Mouse (Mus musculus): ENCODE data around the gene Glrx3. TPM values are rescaled to one million over a fixed set of nuclear protein-coding genes. Genes with fewer than 3 reads are reported as not detected.
A peak's percentile ranks its signal among the peaks of the same experiment; 100 is the strongest.
"Not testable (repeated sequence)": the region's sequence is repeated elsewhere in the genome, so short reads cannot be mapped to it uniquely, and the experiment has no call there.

Gene Glrx3
- polyA plus RNA-seq, 1 experiment from 2014 or later: 69.2 TPM

DNA sequence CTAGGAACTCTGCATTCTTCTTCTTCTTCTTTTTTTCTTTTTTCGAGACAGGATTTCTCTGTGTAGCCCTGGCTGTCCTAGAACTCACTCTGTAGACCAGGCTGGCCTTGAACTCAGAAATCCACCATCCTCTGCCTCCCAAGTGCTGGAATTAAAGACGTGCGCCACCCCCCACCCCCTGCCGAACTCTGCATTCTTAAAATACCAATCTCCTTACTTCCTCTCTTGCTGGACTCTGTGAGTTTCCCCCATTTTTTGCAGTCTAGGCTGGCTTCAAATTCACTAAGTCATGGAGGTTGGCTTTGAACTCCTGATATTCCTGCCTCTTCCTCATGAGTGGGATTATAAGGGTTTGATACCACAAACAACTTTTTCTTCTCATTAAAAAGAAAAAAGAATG is 10.7 kb upstream of the Glrx3 start:
- Histone ChIP-seq H3K27me3 (no peaks in the 10 kb centered on the region), H3K27ac (replicated peaks) (no peak overlapping the region), H3K9me3 (replicated peaks) (no peaks in the 10 kb centered on the region), H3K4me3 (replicated peaks) (no peak overlapping the region), H3K4me2 (no peak overlapping the region), H3K36me3 (replicated peaks) (no peaks in the 10 kb centered on the region), H3K9ac (no peak overlapping the region), H3K4me1 (replicated peaks) (no peaks in the 10 kb centered on the region)
- WGBS (ENCODE audit: insufficient replicate concordance): 22% methylated on average over 4 of the region's 4 CpGs
- ATAC-seq (ENCODE audit: insufficient read depth): no peak

- 62% methylated on average over 13 of the region's 13 CpGs for WGBS (ENCODE audit: insufficient replicate concordance)
- no peaks in the 10 kb centered on the region for H3K27me3 ChIP-seq
- no peaks in the 10 kb centered on the region for H3K36me3 ChIP-seq (replicated peaks)
- no peaks in the 10 kb centered on the region for H3K9me3 ChIP-seq (replicated peaks)
- H3K4me2 ChIP-seq: no peak overlapping the region
- peaks cover 7% of the 10 kb centered on the region for H3K4me1 ChIP-seq (replicated peaks)
- no peak for ATAC-seq (ENCODE audit: insufficient read depth)
- no peak overlapping the region for H3K27ac ChIP-seq (replicated peaks)
- H3K9ac ChIP-seq: no peak overlapping the region
- no peak overlapping the region for H3K4me3 ChIP-seq (replicated peaks)
Observed at GRCm38 (mm10) chr7:137431769-137432603, 5.4 kb upstream of the Glrx3 start.

GRCm38 (mm10) chr7:137436901-137437300 is 513 bp upstream of the Glrx3 start:
- H3K9me3 ChIP-seq (replicated peaks): no peaks in the 10 kb centered on the region

DNA sequence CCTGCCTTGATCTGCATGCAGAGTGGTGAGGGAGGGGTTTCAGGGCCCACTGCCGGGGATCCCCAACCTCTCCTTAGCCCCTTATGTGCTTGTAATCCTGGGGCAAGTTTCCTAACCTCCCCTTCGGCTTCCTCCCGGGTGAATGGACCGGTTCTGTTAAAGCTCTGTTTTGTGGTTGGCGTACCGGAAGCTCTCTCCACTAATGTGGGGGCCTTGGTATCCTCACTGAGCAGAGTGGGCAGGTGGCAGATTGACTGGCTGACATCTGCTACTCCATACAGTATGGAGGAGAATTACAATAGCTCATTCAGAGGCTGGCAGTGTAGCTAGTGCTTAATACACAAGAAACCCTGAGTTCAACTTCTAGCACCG is 751 bp downstream of the Glrx3 start:
- Histone ChIP-seq H3K27me3 (no peaks in the 10 kb centered on the region), H3K4me2 (peak overlapping the region; percentile 86), H3K9me3 (replicated peaks) (no peaks in the 10 kb centered on the region), H3K36me3 (replicated peaks) (no peaks in the 10 kb centered on the region), H3K4me1 (replicated peaks) (peaks cover 42% of the 10 kb centered on the region), H3K9ac (peak overlapping the region; percentile 81), H3K4me3 (replicated peaks) (peak overlapping the region; percentile 87), H3K27ac (replicated peaks) (peak overlapping the region; percentile 70)
- no peak for ATAC-seq (ENCODE audit: insufficient read depth)
- WGBS (ENCODE audit: insufficient replicate concordance): 5% methylated on average over 7 of the region's 7 CpGs

More at GRCm38 (mm10) chr7:137436901-137437300, 513 bp upstream of the Glrx3 start:
- no peaks in the 10 kb centered on the region for H3K27me3 ChIP-seq
- no peak overlapping the region; the same call in 1 of the 2 replicates for H3K27ac ChIP-seq (replicated peaks)
- no peak overlapping the region for H3K9ac ChIP-seq
- 65% methylated on average over 6 of the region's 6 CpGs for WGBS (ENCODE audit: insufficient replicate concordance)
- no peak for ATAC-seq (ENCODE audit: insufficient read depth)
- H3K4me1 ChIP-seq (replicated peaks): peaks cover 33% of the 10 kb centered on the region
- peak overlapping the region; percentile 87 for H3K4me3 ChIP-seq (replicated peaks)
- no peaks in the 10 kb centered on the region for H3K36me3 ChIP-seq (replicated peaks)
- H3K4me2 ChIP-seq: peak overlapping the region; percentile 86

DNA sequence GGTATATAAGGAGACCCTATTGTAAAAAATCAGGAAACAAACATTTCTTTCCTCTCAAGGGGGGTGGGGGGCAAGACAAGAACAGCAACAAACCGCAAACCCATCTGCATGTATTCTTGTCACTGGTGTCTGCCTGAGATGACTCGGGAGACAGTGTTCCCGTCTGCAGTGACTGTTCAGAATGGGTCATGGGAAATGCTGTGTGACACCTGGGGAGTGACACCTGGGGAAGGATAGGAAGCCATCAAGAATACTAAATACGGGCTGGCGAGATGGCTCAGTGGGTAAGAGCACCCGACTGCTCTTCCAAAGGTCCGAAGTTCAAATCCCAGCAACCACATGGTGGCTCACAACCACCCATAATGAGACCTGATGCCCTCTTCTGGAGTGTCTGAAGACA is 1.5 kb downstream of the Glrx3 start:
- not testable (repeated sequence) for H3K9ac ChIP-seq
- WGBS (ENCODE audit: insufficient replicate concordance): 69% methylated on average over 7 of the region's 7 CpGs

GRCm38 (mm10) chr7:137442951-137443350 is 5.5 kb downstream of the Glrx3 start:
- no peaks in the 10 kb centered on the region for H3K9me3 ChIP-seq (replicated peaks)
- H3K36me3 ChIP-seq (replicated peaks): peaks cover 14% of the 10 kb centered on the region
- H3K27ac ChIP-seq (replicated peaks): no peak overlapping the region
- no peak overlapping the region for H3K4me2 ChIP-seq
- 91% methylated on average over 4 of the region's 4 CpGs for WGBS (ENCODE audit: insufficient replicate concordance)
- peaks cover 26% of the 10 kb centered on the region for H3K4me1 ChIP-seq (replicated peaks)
- H3K9ac ChIP-seq: no peak overlapping the region
- H3K4me3 ChIP-seq (replicated peaks): no peak overlapping the region
- no peaks in the 10 kb centered on the region for H3K27me3 ChIP-seq
- ATAC-seq (ENCODE audit: insufficient read depth): no peak

More for the DNA sequence above, 1.5 kb downstream of the Glrx3 start:
- H3K9me3 ChIP-seq (replicated peaks); H3K36me3 ChIP-seq (replicated peaks); H3K27ac ChIP-seq (replicated peaks); ATAC-seq (ENCODE audit: insufficient read depth); H3K27me3 ChIP-seq: not testable (repeated sequence)
- Histone ChIP-seq H3K4me1 (replicated peaks) (peaks cover 42% of the 10 kb centered on the region), H3K4me2 (peak overlapping the region; percentile 86), H3K4me3 (replicated peaks) (peak overlapping the region; percentile 87; the same call in 1 of the 2 replicates)

DNA sequence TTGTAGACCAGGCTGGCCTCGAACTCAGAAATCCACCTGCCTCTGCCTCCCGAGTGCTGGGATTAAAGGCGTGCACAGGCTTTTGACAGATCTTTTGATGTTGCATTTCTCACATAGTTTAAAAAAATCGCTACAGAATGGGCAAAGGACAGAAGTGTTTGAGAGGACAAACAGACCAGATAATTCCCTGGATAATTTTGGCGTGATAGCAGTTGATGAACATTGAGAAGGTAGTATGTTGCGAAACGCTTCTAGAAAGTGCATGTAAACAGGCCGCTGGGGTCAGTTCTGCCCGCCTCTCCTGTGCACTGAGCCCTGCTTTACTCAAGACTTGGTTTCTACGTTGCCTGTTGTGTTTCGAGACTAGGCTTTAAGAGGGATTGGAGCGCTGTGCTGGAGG is 7.9 kb downstream of the Glrx3 start:
- Histone ChIP-seq H3K4me1 (replicated peaks) (peaks cover 12% of the 10 kb centered on the region; the same call in 1 of the 2 replicates), H3K9me3 (replicated peaks) (no peaks in the 10 kb centered on the region), H3K27ac (replicated peaks) (no peak overlapping the region), H3K4me3 (replicated peaks) (no peak overlapping the region), H3K36me3 (replicated peaks) (peaks cover 25% of the 10 kb centered on the region), H3K9ac (no peak overlapping the region), H3K27me3 (no peaks in the 10 kb centered on the region), H3K4me2 (no peak overlapping the region)
- no peak for ATAC-seq (ENCODE audit: insufficient read depth)
- 77% methylated on average over 12 of the region's 12 CpGs for WGBS (ENCODE audit: insufficient replicate concordance)

DNA sequence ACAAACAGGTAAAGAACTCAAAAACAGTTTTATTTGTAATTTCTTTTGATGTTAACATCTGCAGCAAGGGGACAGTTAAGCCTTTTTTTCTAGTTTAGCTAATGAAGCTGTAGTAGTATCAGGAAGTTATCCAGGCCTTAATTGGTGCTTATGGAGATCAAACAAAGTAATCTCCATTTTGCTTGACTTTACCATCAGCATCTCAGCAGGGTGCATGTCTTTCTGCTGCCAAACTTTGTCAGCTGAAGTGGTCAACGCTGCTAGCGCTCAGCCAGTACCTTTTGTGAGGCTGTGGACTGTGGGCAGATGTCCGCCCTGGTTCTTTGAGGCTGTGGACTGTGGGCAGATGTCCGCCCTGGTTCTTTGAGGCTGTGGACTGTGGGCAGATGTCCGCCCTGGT is 24.0 kb downstream of the Glrx3 start:
- Histone ChIP-seq H3K27me3 (no peaks in the 10 kb centered on the region), H3K27ac (replicated peaks) (no peak overlapping the region), H3K4me3 (replicated peaks) (no peak overlapping the region), H3K9me3 (replicated peaks) (no peaks in the 10 kb centered on the region), H3K4me2 (no peak overlapping the region), H3K9ac (no peak overlapping the region), H3K4me1 (replicated peaks) (no peaks in the 10 kb centered on the region), H3K36me3 (replicated peaks) (peaks cover 61% of the 10 kb centered on the region)
- 68% methylated on average over 5 of the region's 5 CpGs for WGBS (ENCODE audit: insufficient replicate concordance)
- ATAC-seq (ENCODE audit: insufficient read depth): no peak

GRCm38 (mm10) chr7:137468174-137468573 is 30.8 kb downstream of the Glrx3 start:
- Histone ChIP-seq H3K9me3 (replicated peaks) (no peaks in the 10 kb centered on the region), H3K36me3 (replicated peaks) (peaks cover 37% of the 10 kb centered on the region), H3K9ac (no peak overlapping the region), H3K4me2 (no peak overlapping the region), H3K27me3 (no peaks in the 10 kb centered on the region), H3K4me1 (replicated peaks) (no peaks in the 10 kb centered on the region), H3K27ac (replicated peaks) (no peak overlapping the region), H3K4me3 (replicated peaks) (no peak overlapping the region)
- 67% methylated on average over 4 of the region's 4 CpGs for WGBS (ENCODE audit: insufficient replicate concordance)
- no peak for ATAC-seq (ENCODE audit: insufficient read depth)

DNA sequence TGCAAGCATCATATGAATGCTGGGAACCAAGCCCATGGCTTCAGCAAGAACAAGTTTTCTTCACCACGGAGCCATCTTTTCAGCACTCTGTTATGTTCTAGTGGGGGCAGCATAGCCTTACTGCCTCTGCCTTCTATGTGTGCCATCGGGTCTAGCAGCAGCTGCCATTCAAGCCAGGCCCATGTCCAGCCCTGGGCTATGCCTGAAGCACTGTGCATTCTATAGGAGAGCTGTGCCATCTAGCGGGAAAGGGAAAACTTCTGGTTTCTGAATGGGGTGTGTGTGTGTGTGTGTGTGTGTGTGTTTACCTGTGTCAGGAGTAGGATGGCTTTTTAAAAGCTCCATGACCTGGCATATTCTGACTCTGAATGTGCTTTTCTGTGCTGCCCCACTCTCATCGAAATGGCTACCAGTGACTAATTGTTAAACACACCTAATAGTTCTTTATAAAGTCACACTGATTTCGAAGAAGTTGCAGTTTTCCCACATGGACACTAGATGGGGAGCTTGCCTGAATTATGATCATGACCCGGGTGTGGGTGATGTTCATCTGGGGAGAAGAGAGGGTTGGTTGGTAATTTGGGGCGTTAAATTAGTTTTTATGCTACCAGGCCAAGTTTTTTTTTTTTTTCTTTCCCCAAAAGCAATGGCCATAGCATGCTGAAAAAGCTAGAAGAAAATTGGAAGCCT is 34.2 kb downstream of the Glrx3 start:
- H3K27ac ChIP-seq (replicated peaks): no peak overlapping the region
- H3K9ac ChIP-seq: no peak overlapping the region
- no peak overlapping the region for H3K4me3 ChIP-seq (replicated peaks)
- H3K36me3 ChIP-seq (replicated peaks): peaks cover 19% of the 10 kb centered on the region
- 37% methylated on average over 7 of the region's 7 CpGs for WGBS (ENCODE audit: insufficient replicate concordance)
- H3K27me3 ChIP-seq: no peaks in the 10 kb centered on the region
- H3K4me2 ChIP-seq: no peak overlapping the region
- H3K9me3 ChIP-seq (replicated peaks): no peaks in the 10 kb centered on the region
- ATAC-seq (ENCODE audit: insufficient read depth): no peak
- no peaks in the 10 kb centered on the region for H3K4me1 ChIP-seq (replicated peaks)

DNA sequence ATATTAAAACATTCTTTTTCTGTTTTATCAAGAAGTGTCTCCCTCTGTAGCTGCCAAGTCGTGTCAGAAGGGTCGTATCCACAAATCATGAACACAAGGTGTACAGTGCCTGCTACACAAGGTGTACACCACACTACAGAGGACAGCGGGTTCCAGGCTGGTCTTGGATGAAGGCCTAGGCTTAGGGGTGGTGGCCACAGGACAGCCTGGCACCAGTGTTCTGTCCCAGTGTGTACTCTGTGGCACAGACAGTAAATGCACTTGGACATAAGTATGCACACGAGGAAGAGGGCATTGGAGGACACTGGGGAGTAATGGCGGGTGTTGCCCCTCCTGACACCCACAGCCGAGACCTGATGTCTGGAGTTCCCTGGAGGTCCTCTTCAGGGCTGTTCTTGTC is 34.7 kb downstream of the Glrx3 start:
- Histone ChIP-seq H3K9me3 (replicated peaks) (no peaks in the 10 kb centered on the region), H3K27ac (replicated peaks) (no peak overlapping the region), H3K4me1 (replicated peaks) (no peaks in the 10 kb centered on the region), H3K4me2 (no peak overlapping the region), H3K9ac (no peak overlapping the region), H3K36me3 (replicated peaks) (peaks cover 13% of the 10 kb centered on the region), H3K27me3 (0 out of 2 replicates have a peak, but pooled peaks cover 3% of the 10 kb centered on the region), H3K4me3 (replicated peaks) (no peak overlapping the region)
- WGBS (ENCODE audit: insufficient replicate concordance): 52% methylated on average over 6 of the region's 6 CpGs
- ATAC-seq (ENCODE audit: insufficient read depth): no peak
